Mouse (Mus musculus): ENCODE results near the gene Trarg1. TPM values are rescaled to one million over a fixed set of nuclear protein-coding genes. Genes with fewer than 3 reads are reported as not detected.

Trarg1 gene
- polyA plus RNA-seq, 1 experiment from 2014 or later: 0.08 TPM

GRCm38 (mm10) chr11:76695810-76696209, 16.2 kb downstream of the Trarg1 start:
- 56% methylated on average over 6 of the region's 6 CpGs for WGBS (ENCODE audit: insufficient replicate concordance)
- H3K27me3 ChIP-seq (ENCODE audit: insufficient read depth, low read length): no peaks in the 10 kb centered on the region
- no peak for DNase-seq
- H3K4me1 ChIP-seq (ENCODE audit: insufficient read depth): no peaks in the 10 kb centered on the region
- H3K9me3 ChIP-seq (ENCODE audit: low read length): no peaks in the 10 kb centered on the region
- no peaks in the 10 kb centered on the region for H3K36me3 ChIP-seq (replicated peaks; ENCODE audit: insufficient read depth, low read length)
- H3K4me3 ChIP-seq (ENCODE audit: low read depth, low read length): no peak overlapping the region
- no peak for ATAC-seq
- H3K27ac ChIP-seq (ENCODE audit: low read depth): no peak overlapping the region
- H3K4me2 ChIP-seq (ENCODE audit: low read depth, low read length): no peak overlapping the region
- TF ChIP-seq EP300 (IDR thresholded peaks at IDR 0.05; ENCODE audit: low read depth) (no peak), CTCF (IDR thresholded peaks at IDR 0.05; ENCODE audit: low read depth) (no peak)
- no peak overlapping the region for H3K9ac ChIP-seq (replicated peaks)

GRCm38 (mm10) chr11:76699626-76700025, 20.0 kb downstream of the Trarg1 start:
- Histone ChIP-seq H3K4me2 (ENCODE audit: low read depth, low read length) (peak overlapping the region; percentile 10; the same call in 1 of the 2 replicates), H3K27me3 (ENCODE audit: insufficient read depth, low read length) (no peaks in the 10 kb centered on the region), H3K4me3 (ENCODE audit: low read depth, low read length) (no peak overlapping the region), H3K9me3 (ENCODE audit: low read length) (no peaks in the 10 kb centered on the region), H3K36me3 (replicated peaks; ENCODE audit: insufficient read depth, low read length) (no peaks in the 10 kb centered on the region), H3K9ac (replicated peaks) (no peak overlapping the region), H3K27ac (ENCODE audit: low read depth) (no peak overlapping the region), H3K4me1 (ENCODE audit: insufficient read depth) (no peaks in the 10 kb centered on the region)
- ATAC-seq (no peak), DNase-seq (no peak)
- 51% methylated on average over 7 of the region's 9 CpGs for WGBS (ENCODE audit: insufficient replicate concordance)
- TF ChIP-seq CTCF (IDR thresholded peaks at IDR 0.05; ENCODE audit: low read depth) (no peak), EP300 (IDR thresholded peaks at IDR 0.05; ENCODE audit: low read depth) (no peak)

- no peak for DNase-seq
- no peaks in the 10 kb centered on the region for H3K9me3 ChIP-seq (ENCODE audit: low read length)
- H3K4me2 ChIP-seq (ENCODE audit: low read depth, low read length): no peak overlapping the region
- H3K9ac ChIP-seq (replicated peaks): no peak overlapping the region
- no peak overlapping the region for H3K4me3 ChIP-seq (ENCODE audit: low read depth, low read length)
- H3K27me3 ChIP-seq (ENCODE audit: insufficient read depth, low read length): no peaks in the 10 kb centered on the region
- ATAC-seq: no peak
- peak overlapping the region; percentile 52 for H3K27ac ChIP-seq (ENCODE audit: low read depth)
- WGBS (ENCODE audit: insufficient replicate concordance): 65% methylated on average over 3 of the region's 3 CpGs
- TF ChIP-seq CTCF (IDR thresholded peaks at IDR 0.05; ENCODE audit: low read depth) (no peak), EP300 (IDR thresholded peaks at IDR 0.05; ENCODE audit: low read depth) (no peak)
- no peaks in the 10 kb centered on the region for H3K36me3 ChIP-seq (replicated peaks; ENCODE audit: insufficient read depth, low read length)
- peaks cover 7% of the 10 kb centered on the region for H3K4me1 ChIP-seq (ENCODE audit: insufficient read depth)
Observed at GRCm38 (mm10) chr11:76707656-76708055, 28.0 kb downstream of the Trarg1 start.

- 64% methylated on average over 1 of the region's 1 CpGs for WGBS (ENCODE audit: insufficient replicate concordance)
- H3K27ac ChIP-seq (ENCODE audit: low read depth): peak overlapping the region; percentile 52
- no peak overlapping the region for H3K4me3 ChIP-seq (ENCODE audit: low read depth, low read length)
- ATAC-seq (peak; percentile 64), DNase-seq (peak; percentile 43)
- no peak overlapping the region for H3K4me2 ChIP-seq (ENCODE audit: low read depth, low read length)
- no peaks in the 10 kb centered on the region for H3K9me3 ChIP-seq (ENCODE audit: low read length)
- H3K9ac ChIP-seq (replicated peaks): no peak overlapping the region
- no peaks in the 10 kb centered on the region for H3K27me3 ChIP-seq (ENCODE audit: insufficient read depth, low read length)
- TF ChIP-seq CTCF (IDR thresholded peaks at IDR 0.05; ENCODE audit: low read depth): no peak
- peak; percentile 54; the same call in 1 of the 2 replicates for TF ChIP-seq EP300 (IDR thresholded peaks at IDR 0.05; ENCODE audit: low read depth)
- H3K4me1 ChIP-seq (ENCODE audit: insufficient read depth): peaks cover 7% of the 10 kb centered on the region
- no peaks in the 10 kb centered on the region for H3K36me3 ChIP-seq (replicated peaks; ENCODE audit: insufficient read depth, low read length)
Observed at GRCm38 (mm10) chr11:76708066-76708465, 28.5 kb downstream of the Trarg1 start.

GRCm38 (mm10) chr11:76708881-76709280, 29.3 kb downstream of the Trarg1 start:
- Histone ChIP-seq H3K4me3 (ENCODE audit: low read depth, low read length) (no peak overlapping the region), H3K36me3 (replicated peaks; ENCODE audit: insufficient read depth, low read length) (no peaks in the 10 kb centered on the region), H3K9me3 (ENCODE audit: low read length) (no peaks in the 10 kb centered on the region), H3K27ac (ENCODE audit: low read depth) (peak overlapping the region; percentile 66), H3K4me1 (ENCODE audit: insufficient read depth) (peaks cover 7% of the 10 kb centered on the region), H3K4me2 (ENCODE audit: low read depth, low read length) (no peak overlapping the region), H3K27me3 (ENCODE audit: insufficient read depth, low read length) (no peaks in the 10 kb centered on the region), H3K9ac (replicated peaks) (no peak overlapping the region)
- ATAC-seq: no peak
- no peak for DNase-seq
- TF ChIP-seq EP300 (IDR thresholded peaks at IDR 0.05; ENCODE audit: low read depth) (no peak), CTCF (IDR thresholded peaks at IDR 0.05; ENCODE audit: low read depth) (no peak)
- 64% methylated on average over 1 of the region's 1 CpGs for WGBS (ENCODE audit: insufficient replicate concordance)

- WGBS (ENCODE audit: insufficient replicate concordance): 31% methylated on average over 13 of the region's 17 CpGs
- TF ChIP-seq CTCF (IDR thresholded peaks at IDR 0.05; ENCODE audit: low read depth) (no peak), EP300 (IDR thresholded peaks at IDR 0.05; ENCODE audit: low read depth) (peak; percentile 75)
- H3K4me2 ChIP-seq (ENCODE audit: low read depth, low read length): no peak overlapping the region
Observed at GRCm38 (mm10) chr11:76709625-76710452, 30.2 kb downstream of the Trarg1 start.

More at GRCm38 (mm10) chr11:76709625-76710452, 30.2 kb downstream of the Trarg1 start:
- Histone ChIP-seq H3K27ac (ENCODE audit: low read depth) (peak overlapping the region; percentile 66), H3K36me3 (replicated peaks; ENCODE audit: insufficient read depth, low read length) (no peaks in the 10 kb centered on the region), H3K4me1 (ENCODE audit: insufficient read depth) (peaks cover 7% of the 10 kb centered on the region), H3K9me3 (ENCODE audit: low read length) (no peaks in the 10 kb centered on the region), H3K9ac (replicated peaks) (no peak overlapping the region), H3K27me3 (ENCODE audit: insufficient read depth, low read length) (no peaks in the 10 kb centered on the region), H3K4me3 (ENCODE audit: low read depth, low read length) (no peak overlapping the region)
- DNase-seq (peak; percentile 51), ATAC-seq (peak; percentile 88)
